Mouse (Mus musculus) gonadal fat pad, adult 2 months (tissue): ENCODE measurements around the gene Raly. TPM values are rescaled to one million over a fixed set of nuclear protein-coding genes. Genes with fewer than 3 reads are reported as not detected.
A peak's percentile ranks its signal among the peaks of the same experiment; 100 is the strongest.

Experiments
- DNase-seq: peaks from one replicate; pipeline ENCODE4 v3.0.0-alpha.2; 2012; ENCODE audit warnings: low read depth
- polyA plus RNA-seq: library from polyadenylated mRNA; depleted of rRNA; stranded (reverse); fragments of >200 nt; gene quantifications from 2 replicates; pipeline ENCODE4 v1.2.3, GENCODE M21; 2012

Gene Raly
- polyA plus RNA-seq, 1 experiment, result 152 TPM

GRCm38 (mm10) chr2:154782856-154783650, 7.8 kb upstream of the Raly start:
- no peak for DNase-seq

GRCm38 (mm10) chr2:154785284-154785683, 5.6 kb upstream of the Raly start:
- DNase-seq, result no peak

- no peak for DNase-seq
Measured at GRCm38 (mm10) chr2:154786187-154786586, 4.7 kb upstream of the Raly start.

DNA sequence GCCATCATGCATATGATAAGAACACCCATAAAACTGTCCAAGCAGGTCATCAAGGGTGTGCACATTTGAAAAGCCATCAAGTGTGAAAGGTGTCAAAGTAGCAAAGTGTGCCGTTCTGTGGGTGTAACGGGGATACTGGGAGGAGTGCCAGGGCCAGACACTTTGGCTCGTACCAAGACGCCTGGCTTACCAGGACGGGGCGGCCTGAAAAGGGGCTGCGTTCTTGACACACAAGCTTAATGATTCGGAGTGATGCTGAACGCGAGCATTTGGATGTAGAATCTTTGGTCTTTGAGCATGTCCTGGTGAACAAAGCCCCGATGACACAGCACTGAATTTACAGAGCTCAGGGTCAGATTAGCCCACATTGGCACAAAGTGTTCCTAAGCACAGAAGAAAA, 4.1 kb upstream of the Raly start:
- DNase-seq, result no peak

- no peak for DNase-seq
Measured at GRCm38 (mm10) chr2:154789381-154789780, 1.5 kb upstream of the Raly start.

GRCm38 (mm10) chr2:154789977-154790655, 780 bp upstream of the Raly start:
- DNase-seq, result no peak

GRCm38 (mm10) chr2:154791661-154792642, 1.1 kb downstream of the Raly start:
- DNase-seq, result no peak

DNA sequence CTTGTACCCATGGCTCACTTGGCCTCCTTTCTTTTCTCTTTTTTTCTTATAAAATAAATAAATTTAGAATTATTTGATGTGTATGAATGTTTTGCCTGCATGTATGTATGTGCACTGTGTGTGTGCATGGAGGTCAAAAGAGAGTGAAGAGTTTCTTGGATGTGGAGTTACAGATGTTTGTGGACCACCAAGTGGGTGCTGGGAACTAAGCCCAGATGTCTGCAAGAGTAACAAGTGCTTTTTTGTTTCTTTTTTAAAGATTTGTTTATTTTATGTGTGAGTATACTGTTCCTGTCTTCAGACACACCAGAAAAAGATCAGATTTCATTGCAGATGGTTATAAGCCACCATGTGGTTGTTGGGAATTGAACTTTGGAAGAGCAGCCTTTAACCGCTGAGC, 12.5 kb downstream of the Raly start:
- DNase-seq, result no peak

DNA sequence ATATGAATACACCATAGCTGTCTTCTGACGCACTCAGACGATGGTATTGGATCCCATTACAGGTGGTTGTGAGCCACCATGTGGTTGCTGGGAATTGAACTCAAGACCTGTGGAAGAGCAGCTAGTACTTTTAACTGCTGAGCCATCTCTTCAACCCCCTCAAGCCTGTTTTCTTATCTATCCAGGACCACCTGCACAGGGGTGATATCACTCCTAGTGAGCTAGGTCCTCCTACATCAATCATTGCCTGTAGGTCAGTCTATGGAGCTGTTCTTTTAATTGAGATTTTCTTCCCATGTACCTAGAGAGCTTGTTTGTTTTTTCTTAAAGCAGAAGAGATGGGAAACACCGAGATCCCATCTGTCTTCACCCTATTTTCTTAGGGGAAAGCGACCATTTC, 12.9 kb downstream of the Raly start:
- DNase-seq, result no peak

DNA sequence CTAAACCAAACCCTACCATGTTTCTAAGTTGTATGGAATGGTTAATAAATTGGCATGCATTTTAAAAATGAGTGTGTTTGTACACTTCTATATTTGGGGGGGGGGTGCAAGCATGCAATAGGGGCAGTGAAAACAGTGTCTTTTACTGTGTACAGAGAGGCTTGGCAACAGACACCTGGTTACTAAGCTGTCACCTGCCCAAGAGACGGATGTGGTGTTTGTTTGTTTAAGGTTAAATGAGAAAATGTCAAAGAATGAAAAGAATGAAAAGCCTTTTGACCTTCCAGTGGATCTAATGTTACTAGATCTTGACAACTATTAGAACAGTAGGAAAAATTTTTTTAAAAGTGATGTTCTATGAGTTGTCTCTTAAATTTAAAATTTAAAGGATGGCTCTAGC, 16.8 kb downstream of the Raly start:
- DNase-seq, result no peak

GRCm38 (mm10) chr2:154809107-154809762, 18.3 kb downstream of the Raly start:
- no peak for DNase-seq

DNA sequence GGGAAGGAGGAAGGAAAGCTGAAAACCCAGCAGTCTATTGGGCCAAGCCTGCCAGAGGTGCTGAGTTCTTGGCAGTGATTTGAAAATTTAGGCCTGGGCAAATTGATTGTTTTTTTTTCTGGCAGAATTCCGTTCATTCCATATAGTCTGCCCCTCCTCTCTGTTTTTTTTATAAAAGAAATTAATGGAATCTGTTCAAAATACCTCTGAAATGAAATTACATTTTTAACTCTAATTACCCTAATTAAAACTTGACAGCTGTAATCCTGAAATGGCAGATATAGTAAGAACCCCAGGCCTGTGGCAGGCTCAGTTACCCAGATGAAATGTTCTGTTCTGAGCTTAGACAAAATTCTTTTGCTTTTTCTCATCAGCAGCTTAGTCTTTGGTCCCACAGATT, 19.9 kb downstream of the Raly start:
- DNase-seq, result no peak

DNA sequence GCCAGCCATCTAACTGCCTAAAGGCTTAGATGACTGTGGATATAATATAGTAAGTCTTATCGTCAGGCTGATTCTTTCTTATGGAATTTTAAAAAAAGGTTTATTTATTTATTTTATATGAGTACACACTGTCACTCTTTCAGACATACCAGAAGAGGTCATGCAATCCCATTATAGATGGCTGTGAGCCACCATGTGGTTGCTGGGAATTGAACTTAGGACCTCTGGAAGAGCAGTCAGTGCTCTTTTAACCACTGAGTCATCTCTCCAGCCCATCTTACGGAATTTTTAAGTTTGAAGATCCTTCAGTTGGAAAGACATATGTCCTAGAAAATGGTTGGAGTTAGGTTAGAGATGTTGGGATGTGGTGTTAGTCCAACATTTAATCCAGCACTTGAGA, 22.5 kb downstream of the Raly start:
- no peak for DNase-seq

DNA sequence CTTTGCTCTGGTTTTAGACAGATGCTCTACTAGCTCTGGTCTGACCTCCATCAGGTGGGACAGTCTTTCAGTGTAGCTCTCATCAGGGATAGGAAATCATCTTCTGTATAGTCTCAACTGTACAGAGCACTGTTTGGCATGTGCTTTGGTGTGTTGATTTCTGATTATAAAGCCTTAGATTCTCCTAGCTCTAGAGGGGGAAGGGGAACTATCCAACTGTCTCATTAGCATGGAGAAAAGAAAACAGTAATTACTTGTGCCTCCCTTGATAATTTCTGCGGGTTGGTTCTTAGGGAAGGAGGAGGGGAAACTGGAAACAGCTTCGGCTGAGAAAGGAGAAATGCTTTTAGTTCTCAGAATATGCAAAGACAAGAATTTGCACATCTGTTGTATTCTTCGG, 26.2 kb downstream of the Raly start:
- no peak for DNase-seq

DNA sequence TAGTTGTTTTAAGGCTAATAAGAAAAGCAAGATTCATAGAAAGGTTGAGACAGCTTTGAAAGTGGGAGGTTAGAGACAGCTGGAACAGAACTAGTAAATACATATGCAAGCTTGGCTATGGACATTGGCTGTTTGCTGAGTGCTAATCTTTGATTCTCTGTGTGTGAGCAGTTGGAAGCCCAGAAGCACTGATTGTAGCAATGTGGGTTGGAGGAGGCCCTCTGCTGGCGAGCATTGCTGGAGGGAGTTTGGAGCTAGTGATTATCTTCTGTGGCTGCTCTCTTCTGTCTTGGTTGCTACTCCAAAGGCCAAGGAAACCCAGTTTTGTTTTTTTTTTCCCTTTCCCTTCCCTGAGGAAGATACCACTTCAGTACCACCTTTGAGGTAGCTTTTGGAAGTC, 26.9 kb downstream of the Raly start:
- no peak for DNase-seq

- no peak for DNase-seq
Measured at GRCm38 (mm10) chr2:154818599-154818998, 27.7 kb downstream of the Raly start.

DNA sequence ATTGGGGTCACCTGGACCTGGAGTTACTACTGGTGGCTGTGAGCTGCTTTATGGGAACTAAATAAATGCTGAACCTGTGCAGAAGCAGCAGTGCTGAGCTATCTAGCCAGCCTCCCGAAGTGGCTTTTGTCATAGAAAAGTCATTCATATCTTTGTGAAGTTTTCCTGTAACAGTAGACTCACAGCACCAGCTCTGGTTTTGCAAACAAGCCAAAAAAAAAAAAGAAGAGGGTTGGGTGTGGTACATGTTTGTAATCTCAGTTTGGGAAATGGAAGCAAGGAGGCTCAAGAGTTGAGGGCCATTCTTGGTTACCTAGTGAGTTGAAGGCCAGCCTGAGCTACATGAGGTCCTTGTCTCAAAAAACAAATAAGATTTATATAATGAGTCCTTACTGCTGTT, 29.4 kb downstream of the Raly start:
- no peak for DNase-seq

DNA sequence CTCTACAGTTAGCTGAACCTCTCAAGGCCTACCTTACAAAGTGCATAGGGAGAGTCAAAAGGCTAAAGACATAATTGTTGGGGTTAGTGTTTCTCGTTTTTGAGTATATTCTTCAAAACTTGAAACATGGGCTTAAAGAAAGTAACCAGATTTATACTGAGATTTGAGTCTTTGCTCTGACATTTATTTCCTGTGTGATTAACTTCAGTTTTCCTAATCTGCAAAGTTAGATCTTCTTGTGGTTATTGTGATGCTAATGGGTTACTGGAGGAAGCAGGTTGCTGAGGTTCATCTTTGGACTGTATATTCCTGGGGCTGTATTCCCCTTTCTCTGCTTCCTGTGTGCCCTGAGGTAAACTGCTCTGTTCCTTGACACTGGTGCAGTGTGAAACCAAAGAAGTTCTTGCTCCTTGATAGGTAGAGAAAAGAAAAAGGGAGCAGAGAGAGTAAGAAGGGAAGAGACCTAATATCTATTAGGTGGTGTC, 35.2 kb downstream of the Raly start:
- DNase-seq, result no peak

DNA sequence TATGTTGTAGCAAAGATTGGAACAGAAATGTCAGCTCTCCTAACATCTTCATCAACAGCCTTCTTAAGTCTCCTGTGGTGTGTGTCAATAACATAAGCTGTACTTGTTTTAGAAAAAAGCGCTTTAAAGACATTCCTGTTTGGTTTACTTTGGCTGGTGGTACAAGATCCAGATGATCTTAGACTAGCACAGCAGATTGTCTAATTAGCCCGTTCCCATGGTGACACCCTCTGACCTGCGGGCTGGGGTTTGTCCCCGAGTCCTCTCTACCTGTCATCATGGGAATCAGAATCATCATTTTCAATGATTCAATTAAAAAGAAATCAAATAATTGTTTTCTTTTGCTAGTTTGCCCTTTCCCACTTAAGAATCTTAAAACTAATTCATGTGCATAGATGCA, 36.6 kb downstream of the Raly start:
- DNase-seq, result no peak

DNA sequence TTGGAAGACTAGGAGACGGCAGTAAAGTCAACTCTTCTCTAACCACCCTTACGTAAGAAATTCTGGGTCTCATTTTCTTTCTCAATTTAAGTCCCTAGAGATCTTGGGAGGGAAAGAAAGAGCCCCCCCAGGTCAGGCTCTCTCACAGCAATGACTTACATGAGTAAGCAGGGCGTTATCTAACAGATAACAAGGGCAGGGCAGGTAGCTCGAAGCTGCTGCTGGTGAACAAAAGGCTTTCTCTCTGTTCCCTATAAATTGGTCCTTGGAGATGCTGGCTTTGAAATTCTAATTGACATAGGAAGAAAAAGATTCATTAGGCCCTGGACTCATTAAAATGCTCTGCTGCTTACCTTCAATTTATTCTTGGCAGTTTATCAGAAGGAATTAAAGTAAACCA, 41.6 kb downstream of the Raly start:
- DNase-seq, result no peak

GRCm38 (mm10) chr2:154834149-154834865, 43.4 kb downstream of the Raly start:
- peak; percentile 23 for DNase-seq
